Mouse (Mus musculus) heart, adult 11 months (tissue): ENCODE measurements around the gene Kremen2.

ENCODE experiments used
- DNase-seq: peaks from one replicate; pipeline ENCODE4 v3.0.0; 2022

Gene Kremen2

GRCm38 (mm10) chr17:23726758-23727142 is 18.9 kb downstream of the Kremen2 start:
- DNase-seq, result peak; percentile 99

- DNase-seq, result peak; percentile 100
Observed at GRCm38 (mm10) chr17:23725999-23726757, 19.5 kb downstream of the Kremen2 start, which contains the start of gene Pkmyt1. TSS of gene Pkmyt1 (plus strand) at chr17:23726336.

GRCm38 (mm10) chr17:23725477-23725876 is 20.2 kb downstream of the Kremen2 start:
- no peak for DNase-seq

GRCm38 (mm10) chr17:23722376-23723125 is 23.1 kb downstream of the Kremen2 start, which contains the start of gene 1520401A03Rik:
TSS of gene 1520401A03Rik (minus strand) at chr17:23722783.
- no peak for DNase-seq

- DNase-seq, result no peak
Observed at GRCm38 (mm10) chr17:23721886-23722285, 23.7 kb downstream of the Kremen2 start.

GRCm38 (mm10) chr17:23719455-23719854 is 26.2 kb downstream of the Kremen2 start:
- DNase-seq, result no peak

- no peak for DNase-seq
Observed at GRCm38 (mm10) chr17:23717003-23717402, 28.6 kb downstream of the Kremen2 start.

- DNase-seq, result peak; percentile 94
Observed at GRCm38 (mm10) chr17:23706212-23706611, 39.4 kb downstream of the Kremen2 start.

- no peak for DNase-seq
Observed at GRCm38 (mm10) chr17:23705525-23706104, 40.0 kb downstream of the Kremen2 start.

GRCm38 (mm10) chr17:23704741-23705140 is 40.9 kb downstream of the Kremen2 start:
- DNase-seq, result no peak

- DNase-seq, result no peak
Observed at GRCm38 (mm10) chr17:23703301-23703700, 42.3 kb downstream of the Kremen2 start.

GRCm38 (mm10) chr17:23700079-23700478 is 45.6 kb downstream of the Kremen2 start:
- DNase-seq, result peak; percentile 100

- peak; percentile 95 for DNase-seq
Observed at GRCm38 (mm10) chr17:23699131-23700077, 46.2 kb downstream of the Kremen2 start.

GRCm38 (mm10) chr17:23695801-23696200 is 49.8 kb downstream of the Kremen2 start:
- DNase-seq, result no peak

GRCm38 (mm10) chr17:23694491-23694890 is 51.1 kb downstream of the Kremen2 start:
- DNase-seq, result no peak
